Comparison of ENCODE assay signal across 1 mouse cellular context in genomic region chr15:89177121-89177520, GRCm38 (mm10).
TF ChIP-seq lines count a peak whose summit lies in the region.

No protein-coding gene starts in this region.

TF ChIP-seq in CH12.LX, 34 proteins besides CTCF, POLR2A, EP300 and RAD21 (continued from another document):
- TF ChIP-seq GABPA (IDR thresholded peaks at IDR 0.05; ENCODE audit: insufficient replicate concordance, low read depth, low read length) (no peak), MXI1 (IDR thresholded peaks at IDR 0.05; ENCODE audit: low read depth, low read length) (0 out of 2 replicates have a peak, but pooled peaks have one; percentile 30), POLR2AphosphoS2 (IDR thresholded peaks at IDR 0.05; ENCODE audit: low read depth, low read length) (no peak), IRF4 (IDR thresholded peaks at IDR 0.05; ENCODE audit: low read depth, low read length) (no peak), TCF12 (IDR thresholded peaks at IDR 0.05; ENCODE audit: low read depth, low read length) (no peak; the same call in 1 of the 2 replicates), ZKSCAN1 (IDR thresholded peaks at IDR 0.05; ENCODE audit: borderline replicate concordance, low read depth, low read length) (no peak), MAFK (IDR thresholded peaks at IDR 0.05; ENCODE audit: insufficient replicate concordance, low read length) (no peak), BHLHE40 (IDR thresholded peaks at IDR 0.05; ENCODE audit: low read depth, low read length) (peak; percentile 46; the same call in 1 of the 2 replicates), JUN (IDR thresholded peaks at IDR 0.05; ENCODE audit: insufficient read depth, low read depth, low read length) (no peak)
